Mouse (Mus musculus) heart, embryonic 11.5 days (tissue): Measurements from ENCODE around the gene Vmn1r1. TPM values are rescaled to one million over a fixed set of nuclear protein-coding genes. Genes with fewer than 3 reads are reported as not detected.
"Not testable (repeated sequence)": the region's sequence is repeated elsewhere in the genome, so short reads cannot be mapped to it uniquely, and the experiment has no call there.

ENCODE experiments used
- ATAC-seq: fragments of 200-750 bp; cut with Nextera tagmentation; replicated peaks from 2 replicates; pipeline ENCODE4 v1.8.0; 2017; ENCODE audit warnings: moderate library complexity; ENCODE audit not compliant: insufficient number of reproducible peaks, low FRiP score, low TSS enrichment
- H3K27ac ChIP-seq: fragments of 300-500 bp; sonication (generic); 2 replicates; pipeline ENCODE4 v1.5.1; 2014; ENCODE audit warnings: mild to moderate bottlenecking, low read depth, low read length
- H3K27me3 ChIP-seq: fragments of 300-500 bp; sonication (generic); 2 replicates; pipeline ENCODE4 v1.6.1; 2014; ENCODE audit warnings: mild to moderate bottlenecking, low read length, mixed read lengths; ENCODE audit not compliant: control insufficient read depth, insufficient read depth
- H3K36me3 ChIP-seq: fragments of 300-500 bp; sonication (generic); 2 replicates; pipeline ENCODE4 v1.6.1; 2014; ENCODE audit warnings: mild to moderate bottlenecking, low read length, moderate library complexity, mixed read lengths; ENCODE audit not compliant: control insufficient read depth, insufficient read depth
- H3K4me1 ChIP-seq: fragments of 300-500 bp; sonication (generic); 2 replicates; pipeline ENCODE4 v1.6.1; 2014; ENCODE audit warnings: low read length; ENCODE audit not compliant: control insufficient read depth, insufficient read depth
- H3K4me2 ChIP-seq: fragments of 300-500 bp; sonication (generic); 2 replicates; pipeline ENCODE4 v1.6.1; 2014; ENCODE audit warnings: mild to moderate bottlenecking, moderate library complexity
- H3K4me3 ChIP-seq: fragments of 300-500 bp; sonication (generic); 2 replicates; pipeline ENCODE4 v1.5.1; 2014; ENCODE audit warnings: low read depth, low read length
- H3K9ac ChIP-seq: fragments of 300-500 bp; sonication (generic); 2 replicates; pipeline ENCODE4 v1.6.1; 2014; ENCODE audit warnings: mild to moderate bottlenecking, low read depth, low read length, moderate library complexity
- H3K9me3 ChIP-seq: fragments of 300-500 bp; sonication (generic); replicated peaks from 2 replicates; pipeline ENCODE4 v1.6.1; 2016; ENCODE audit warnings: low read length; ENCODE audit not compliant: control insufficient read depth
- WGBS: fragments of 180-500 bp; shearing (Covaris S2); extraction: QIAGEN DNeasy Blood & Tissue Kit; methylation state at CpG from one replicate; pipeline ENCODE4 v1.1.7; 2014; ENCODE audit not compliant: insufficient replicate concordance; 5-methylcytosine and 5-hydroxymethylcytosine counted together
- polyA plus RNA-seq: library from polyadenylated mRNA; unstranded; fragments of >200 nt; fragmentation: Nextera tagmentation; extraction: Ambion mirVana; gene quantifications from 2 replicates; pipeline ENCODE4 v1.2.1, GENCODE M21; 2014

Vmn1r1 gene
- polyA plus RNA-seq, 1 experiment from 2014 or later, result not detected

DNA sequence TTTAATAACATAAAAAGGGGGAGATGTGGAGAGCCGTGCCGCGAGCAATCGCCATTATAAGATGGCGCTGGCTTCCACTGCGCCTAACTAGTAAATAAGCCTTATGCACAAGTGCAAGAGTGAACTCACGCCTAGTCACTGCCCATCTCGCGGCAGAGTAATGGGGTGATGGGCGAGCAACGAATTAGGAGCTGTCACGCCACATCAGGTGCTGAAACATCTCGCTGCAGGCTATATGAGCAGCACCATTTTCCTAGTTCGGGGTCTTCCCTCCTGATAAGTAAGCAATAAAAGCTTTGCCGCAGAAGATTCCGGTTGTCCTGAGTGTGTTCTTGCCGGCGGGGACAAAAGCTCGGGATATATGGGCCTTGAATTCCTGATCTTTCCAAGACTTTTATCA is 12.7 kb upstream of the Vmn1r1 start:
- not testable (repeated sequence) for H3K27me3 ChIP-seq, H3K9me3 ChIP-seq, H3K4me3 ChIP-seq, H3K36me3 ChIP-seq, H3K4me2 ChIP-seq, H3K4me1 ChIP-seq, ATAC-seq, H3K27ac ChIP-seq, H3K9ac ChIP-seq
- 87% methylated on average over 19 of the region's 19 CpGs for WGBS

DNA sequence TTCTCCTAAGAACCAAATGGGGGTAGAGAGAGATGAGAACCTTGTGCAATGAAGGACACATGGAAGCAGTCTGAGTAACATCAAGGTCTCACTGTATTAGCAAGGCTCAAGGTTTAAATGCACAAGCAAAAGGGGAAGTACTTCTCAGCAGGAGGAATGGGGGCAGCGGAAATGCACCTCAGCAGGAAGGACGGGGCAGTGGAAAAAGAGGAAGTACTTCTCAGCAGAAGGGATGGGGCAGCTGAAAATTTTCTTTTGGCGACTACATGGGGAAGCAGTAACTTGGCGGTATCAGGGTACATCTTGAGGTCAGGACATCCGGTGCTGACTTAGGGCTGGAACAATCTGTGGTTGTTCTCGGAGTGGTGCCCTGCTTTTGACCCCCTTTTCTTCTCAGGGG is 5.9 kb upstream of the Vmn1r1 start:
- not testable (repeated sequence) for H3K9ac ChIP-seq, H3K4me2 ChIP-seq, H3K4me3 ChIP-seq, H3K27me3 ChIP-seq, H3K36me3 ChIP-seq, H3K27ac ChIP-seq, H3K9me3 ChIP-seq, ATAC-seq, H3K4me1 ChIP-seq
- WGBS, result 81% methylated on average over 6 of the region's 6 CpGs

DNA sequence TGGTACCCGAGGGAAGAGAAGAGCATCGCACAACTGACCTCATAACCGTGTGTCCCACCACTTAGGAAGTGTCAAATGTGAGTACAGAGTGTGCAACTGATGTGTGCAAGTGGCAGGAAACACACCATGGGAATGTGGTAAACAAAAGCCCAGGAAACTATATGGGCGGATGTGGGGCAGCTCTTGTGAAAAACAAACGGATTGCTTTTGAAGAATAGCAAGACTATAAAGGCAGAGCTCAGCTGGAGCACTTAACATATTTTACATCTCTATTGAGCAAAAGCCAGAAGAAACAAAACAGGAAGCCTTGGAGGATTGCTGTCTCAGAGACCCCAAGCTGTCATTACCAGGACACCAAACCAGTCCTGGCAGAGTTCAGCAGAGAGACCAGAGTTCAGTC is 1.3 kb downstream of the Vmn1r1 start:
- Histone ChIP-seq H3K4me1 (no peaks in the 10 kb centered on the region), H3K9me3 (no peaks in the 10 kb centered on the region), H3K9ac (no peak overlapping the region), H3K36me3 (no peaks in the 10 kb centered on the region), H3K4me3 (no peak overlapping the region), H3K27me3 (no peaks in the 10 kb centered on the region), H3K27ac (no peak overlapping the region), H3K4me2 (no peak overlapping the region)
- ATAC-seq, result no peak
- WGBS, result 46% methylated on average over 5 of the region's 5 CpGs

DNA sequence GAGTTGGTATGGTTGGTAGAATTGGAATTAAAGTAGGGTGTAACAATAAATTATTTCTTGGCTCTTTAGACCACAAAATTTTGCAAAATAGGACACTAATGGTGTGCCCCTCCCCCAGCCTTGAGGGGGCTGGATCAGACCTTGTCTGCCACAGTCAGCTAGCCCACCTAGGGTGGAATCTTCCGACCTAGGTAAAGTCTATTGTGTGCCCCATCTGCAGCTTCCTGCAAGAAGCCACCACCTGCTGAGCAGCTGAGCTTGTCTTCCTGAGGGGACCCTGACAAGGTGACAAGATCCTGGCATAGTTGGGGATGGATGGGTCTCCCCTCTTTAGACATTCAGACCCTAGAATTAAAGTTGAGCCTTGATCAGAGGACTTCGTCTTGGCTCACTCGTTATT is 4.7 kb downstream of the Vmn1r1 start:
- no peaks in the 10 kb centered on the region for H3K9me3 ChIP-seq
- no peaks in the 10 kb centered on the region for H3K36me3 ChIP-seq
- no peak overlapping the region for H3K4me2 ChIP-seq
- H3K27me3 ChIP-seq, result no peaks in the 10 kb centered on the region
- H3K27ac ChIP-seq, result no peak overlapping the region
- no peak overlapping the region for H3K4me3 ChIP-seq
- WGBS, result 73% methylated on average over 3 of the region's 3 CpGs
- no peaks in the 10 kb centered on the region for H3K4me1 ChIP-seq
- no peak overlapping the region for H3K9ac ChIP-seq
- ATAC-seq, result no peak

DNA sequence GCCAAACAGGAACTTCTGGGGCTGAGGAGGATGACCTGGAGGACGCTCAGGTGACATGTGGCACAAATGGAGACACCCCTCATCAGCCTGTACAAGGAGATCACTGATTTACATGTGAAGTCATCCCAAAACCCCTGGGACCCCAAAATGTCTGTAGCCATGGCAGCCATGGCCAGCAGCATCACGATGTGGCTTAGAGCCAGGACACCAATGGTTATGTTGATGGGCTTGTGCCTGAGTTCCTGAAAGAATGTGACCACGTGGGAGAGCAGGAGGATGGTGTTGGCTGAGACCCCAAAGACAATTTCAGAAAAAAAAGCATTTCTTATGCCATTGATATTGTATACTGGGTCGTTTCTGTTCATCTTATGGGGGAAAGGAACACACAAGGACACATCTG is 6.6 kb downstream of the Vmn1r1 start:
- Histone ChIP-seq H3K4me2 (no peak overlapping the region), H3K4me1 (no peaks in the 10 kb centered on the region), H3K36me3 (no peaks in the 10 kb centered on the region), H3K9me3 (no peaks in the 10 kb centered on the region), H3K4me3 (no peak overlapping the region), H3K27ac (no peak overlapping the region), H3K9ac (no peak overlapping the region), H3K27me3 (no peaks in the 10 kb centered on the region)
- 66% methylated on average over 4 of the region's 4 CpGs for WGBS
- ATAC-seq, result no peak

DNA sequence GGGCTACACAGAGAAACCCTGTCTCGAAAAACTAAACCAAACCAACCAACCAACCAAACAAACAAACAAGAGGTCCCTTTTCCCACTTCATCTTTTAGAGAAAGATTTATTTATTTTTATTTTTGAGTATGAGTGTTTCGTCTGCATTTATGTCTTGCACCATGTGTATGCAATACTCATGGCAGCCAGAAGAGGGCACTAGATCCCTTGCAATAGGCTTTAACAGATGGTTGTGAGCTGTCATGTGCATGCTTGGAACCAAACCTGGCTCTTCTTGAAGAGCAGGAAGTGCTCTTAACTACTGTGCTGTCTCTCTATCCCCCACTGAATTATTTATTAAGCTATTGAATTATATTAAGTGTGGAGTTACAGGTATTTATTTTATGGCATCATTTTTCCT is 14.3 kb downstream of the Vmn1r1 start:
- 92% methylated on average over 2 of the region's 2 CpGs for WGBS

DNA sequence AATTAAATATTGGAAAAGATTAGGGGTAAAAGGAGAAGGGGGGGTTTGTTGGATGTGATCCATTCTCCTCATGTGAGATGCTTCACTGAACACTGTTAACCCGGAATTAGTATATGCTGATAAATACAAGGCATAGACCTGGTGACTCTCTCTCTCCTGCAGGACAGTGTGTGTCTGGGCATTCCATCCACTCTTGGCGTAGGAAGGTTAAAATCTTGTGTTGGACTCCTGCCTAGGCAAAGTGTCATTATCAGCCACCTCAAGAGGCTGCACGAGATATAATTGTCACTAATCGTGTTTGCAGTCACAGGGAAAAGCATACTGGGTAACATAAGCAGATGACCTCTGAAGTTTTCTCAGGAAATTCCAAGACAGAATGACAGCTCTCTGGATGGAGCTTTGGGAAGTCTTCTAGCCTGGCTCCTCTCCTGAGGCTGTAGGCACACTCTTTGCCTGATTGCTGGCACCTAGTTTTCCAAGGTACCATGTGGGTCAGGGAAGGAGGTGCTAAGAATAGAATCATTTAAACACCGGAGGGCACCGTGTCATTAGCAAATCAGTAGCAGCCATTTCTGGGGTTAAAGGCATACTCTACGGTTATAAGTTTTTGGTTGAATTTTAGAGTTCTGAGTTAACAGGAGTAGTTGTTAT is 15.3 kb downstream of the Vmn1r1 start:
- 0 out of 2 replicates have a peak, but pooled peaks cover 2% of the 10 kb centered on the region for H3K9me3 ChIP-seq
- peak overlapping the region; percentile 57 for H3K27ac ChIP-seq
- H3K9ac ChIP-seq, result no peak overlapping the region
- no peaks in the 10 kb centered on the region for H3K27me3 ChIP-seq
- peak overlapping the region; percentile 16 for H3K4me2 ChIP-seq
- WGBS, result 26% methylated on average over 7 of the region's 7 CpGs
- peaks cover 6% of the 10 kb centered on the region; the same call in 1 of the 2 replicates for H3K4me1 ChIP-seq
- H3K4me3 ChIP-seq, result no peak overlapping the region
- no peak; the same call in 1 of the 2 replicates for ATAC-seq
- H3K36me3 ChIP-seq, result no peaks in the 10 kb centered on the region

More for the DNA sequence above, 14.3 kb downstream of the Vmn1r1 start:
- Histone ChIP-seq H3K9me3 (0 out of 2 replicates have a peak, but pooled peaks cover 2% of the 10 kb centered on the region), H3K9ac (no peak overlapping the region), H3K4me2 (no peak overlapping the region), H3K27me3 (no peaks in the 10 kb centered on the region), H3K36me3 (no peaks in the 10 kb centered on the region), H3K27ac (no peak overlapping the region), H3K4me1 (peaks cover 6% of the 10 kb centered on the region; the same call in 1 of the 2 replicates), H3K4me3 (no peak overlapping the region)
- no peak for ATAC-seq

DNA sequence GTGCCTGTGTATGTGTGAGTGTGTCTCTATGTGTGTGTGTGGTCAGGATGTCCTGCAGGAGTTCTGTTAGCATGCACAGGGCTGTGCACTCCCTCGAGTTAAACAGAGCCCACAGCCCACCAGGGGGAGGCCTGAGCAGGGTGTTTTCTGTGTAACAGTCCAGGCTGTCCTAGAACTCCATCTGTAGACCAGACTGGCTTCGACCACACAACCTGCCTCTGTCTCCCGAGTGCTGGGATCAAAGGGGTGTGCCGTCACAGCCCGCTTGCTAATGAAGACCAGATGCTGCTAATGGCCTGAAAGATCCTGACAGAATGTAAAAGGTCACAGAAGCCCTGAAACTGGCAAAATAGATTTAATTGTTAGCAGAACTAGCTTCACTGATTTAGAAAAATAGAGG is 18.7 kb downstream of the Vmn1r1 start:
- Histone ChIP-seq H3K4me1 (peaks cover 6% of the 10 kb centered on the region; the same call in 1 of the 2 replicates), H3K27ac (no peak overlapping the region), H3K9ac (no peak overlapping the region), H3K36me3 (no peaks in the 10 kb centered on the region), H3K4me2 (no peak overlapping the region), H3K27me3 (no peaks in the 10 kb centered on the region), H3K4me3 (no peak overlapping the region), H3K9me3 (0 out of 2 replicates have a peak, but pooled peaks cover 2% of the 10 kb centered on the region)
- 55% methylated on average over 5 of the region's 5 CpGs for WGBS
- no peak for ATAC-seq

DNA sequence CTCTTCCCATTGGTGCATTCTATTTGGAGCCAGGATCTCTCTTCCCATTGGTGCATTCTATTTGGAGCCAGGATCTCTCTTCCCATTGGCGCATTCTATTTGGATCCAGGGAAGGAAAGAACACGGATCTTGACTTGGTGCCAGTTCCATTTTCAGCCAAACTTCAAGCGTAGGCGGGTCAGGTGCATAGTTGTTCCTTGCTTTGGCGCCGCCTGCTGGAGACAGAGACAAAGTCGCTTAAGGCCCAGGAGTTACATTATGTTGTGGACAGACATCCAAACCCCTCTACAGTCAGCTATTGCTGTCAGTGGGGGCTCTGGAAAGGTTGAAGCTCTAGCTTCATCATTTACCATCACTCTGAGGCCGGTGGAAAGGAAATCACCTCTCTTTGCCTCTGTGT is 21.0 kb downstream of the Vmn1r1 start:
- no peak overlapping the region for H3K4me2 ChIP-seq
- no peak overlapping the region for H3K4me3 ChIP-seq
- peaks cover 3% of the 10 kb centered on the region for H3K4me1 ChIP-seq
- H3K9me3 ChIP-seq, result no peaks in the 10 kb centered on the region
- H3K36me3 ChIP-seq, result no peaks in the 10 kb centered on the region
- H3K27ac ChIP-seq, result no peak overlapping the region
- no peak overlapping the region for H3K9ac ChIP-seq
- WGBS, result 73% methylated on average over 8 of the region's 8 CpGs
- no peak for ATAC-seq
- no peaks in the 10 kb centered on the region for H3K27me3 ChIP-seq
